Mouse (Mus musculus) midbrain, postnatal 0 days (tissue): ENCODE data around the gene Zcchc9. TPM values are rescaled to one million over a fixed set of nuclear protein-coding genes. Genes with fewer than 3 reads are reported as not detected.

ENCODE experiments used
- ATAC-seq: fragments of 200-750 bp; cut with Nextera tagmentation; 2 replicates; pipeline ENCODE4 v1.8.0; 2017; ENCODE audit warnings: moderate number of reproducible peaks, mild to moderate bottlenecking, moderate TSS enrichment, moderate library complexity; ENCODE audit not compliant: low FRiP score
- DNase-seq: peaks from one replicate; pipeline ENCODE4 v3.0.0-alpha.2; 2015; ENCODE audit warnings: low spot score
- H3K27ac ChIP-seq: fragments of 300-500 bp; sonication (generic); 2 replicates; pipeline ENCODE4 v1.5.1; 2014; ENCODE audit warnings: low read depth, mild to moderate bottlenecking, low read length, mixed read lengths
- H3K27me3 ChIP-seq: fragments of 300-500 bp; sonication (generic); 2 replicates; pipeline ENCODE4 v1.6.1; 2014; ENCODE audit warnings: low read length, control low read depth, mixed read lengths; ENCODE audit not compliant: insufficient read depth
- H3K36me3 ChIP-seq: fragments of 300-500 bp; sonication (generic); 2 replicates; pipeline ENCODE4 v1.6.1; 2014; ENCODE audit warnings: low read length, control low read depth, mixed read lengths; ENCODE audit not compliant: insufficient read depth
- H3K4me1 ChIP-seq: fragments of 300-500 bp; sonication (generic); 2 replicates; pipeline ENCODE4 v1.6.1; 2014; ENCODE audit warnings: mild to moderate bottlenecking, control low read depth, antibody characterized with exemption, low read length, mixed read lengths; ENCODE audit not compliant: insufficient read depth
- H3K4me2 ChIP-seq: fragments of 300-500 bp; sonication (generic); 2 replicates; pipeline ENCODE4 v1.6.1; 2014; ENCODE audit warnings: low read depth, mild to moderate bottlenecking, low read length, mixed read lengths; ENCODE audit not compliant: poor library complexity, severe bottlenecking
- H3K4me3 ChIP-seq: fragments of 300-500 bp; sonication (generic); 2 replicates; pipeline ENCODE4 v1.5.1; 2014; ENCODE audit warnings: low read depth, mild to moderate bottlenecking, low read length, moderate library complexity
- H3K9ac ChIP-seq: fragments of 300-500 bp; sonication (generic); replicated peaks from 2 replicates; pipeline ENCODE4 v1.6.1; 2014; ENCODE audit warnings: mild to moderate bottlenecking, low read length, moderate library complexity, mixed read lengths; ENCODE audit not compliant: poor library complexity, severe bottlenecking
- H3K9me3 ChIP-seq: fragments of 300-500 bp; sonication (generic); 2 replicates; pipeline ENCODE4 v1.6.1; 2016; ENCODE audit warnings: low read length, control low read depth
- CTCF ChIP-seq: IDR thresholded peaks from 2 replicates; pipeline ENCODE4 v1.5.1; 2016; ENCODE audit warnings: antibody characterized with exemption, mild to moderate bottlenecking
- WGBS: fragments of 180-500 bp; shearing (Covaris S2); extraction: QIAGEN DNeasy Blood & Tissue Kit; methylation state at CpG from one replicate; pipeline ENCODE4 v1.1.7; 2014; 5-methylcytosine and 5-hydroxymethylcytosine counted together
- polyA plus RNA-seq: library from polyadenylated mRNA; unstranded; fragments of >200 nt; fragmentation: Nextera tagmentation; extraction: Ambion mirVana; gene quantifications from 2 replicates; pipeline ENCODE4 v1.2.1, GENCODE M21; 2015
- total RNA-seq: library from RNA; depleted of rRNA; stranded (reverse); fragments of >200 nt; gene quantifications from 2 replicates; pipeline ENCODE4 v1.2.3, GENCODE M21; 2014; rRNA removed

The Zcchc9 gene
- 8.9 and 9.7 TPM in 2 replicates for total RNA-seq
- 13.3 and 13.7 TPM in 2 replicates for polyA plus RNA-seq

DNA sequence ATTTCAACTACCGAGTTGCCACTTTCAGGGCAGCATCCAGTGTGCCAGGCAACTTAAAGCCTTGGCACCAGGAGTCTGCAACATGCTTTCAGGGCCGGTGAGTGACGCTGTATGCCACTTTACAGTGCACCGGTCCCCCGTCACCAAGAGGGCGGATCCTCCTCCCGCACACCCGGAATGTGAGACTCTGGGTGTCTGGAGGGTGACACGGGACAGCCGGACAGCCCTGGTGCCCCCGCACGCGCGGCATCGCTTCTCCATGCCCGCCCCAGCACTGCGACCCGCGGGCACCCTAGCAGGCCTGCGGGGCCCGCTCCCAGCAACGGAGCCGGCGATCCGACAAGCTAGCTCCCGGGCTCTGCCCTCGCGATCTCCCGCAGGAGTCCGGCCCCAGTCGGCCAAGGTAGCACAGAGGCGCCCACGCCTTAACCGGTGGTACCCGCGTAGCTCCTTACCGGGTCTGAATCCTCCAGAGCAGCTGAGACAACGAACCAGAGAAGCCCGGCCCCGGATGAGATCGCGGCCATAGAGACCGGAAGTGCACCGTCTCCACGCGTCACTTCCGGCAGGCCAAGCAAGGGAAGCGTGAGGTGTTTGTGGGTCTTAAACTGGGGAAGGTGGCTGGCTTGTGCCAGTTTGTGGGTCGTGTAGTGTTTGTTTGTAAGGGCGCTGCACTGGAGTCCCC lies at the start of gene Zcchc9:
TSS of gene Zcchc9 (minus strand) at position 551 of the 685 bp plus-strand sequence.
- H3K27ac ChIP-seq: peak within 1 kb of the TSS; percentile 92
- under 1% methylated on average over 50 of the region's 50 CpGs for WGBS
- peak within 1 kb of the TSS; percentile 94 for H3K4me3 ChIP-seq
- TF ChIP-seq CTCF: peak; percentile 55
- H3K9me3 ChIP-seq: no peaks in the 10 kb centered on the region
- H3K36me3 ChIP-seq: peaks cover 3% of the 10 kb centered on the region
- no peaks in the 10 kb centered on the region for H3K4me1 ChIP-seq
- ATAC-seq (peak; percentile 99), DNase-seq (peak; percentile 95)
- H3K4me2 ChIP-seq: peak within 1 kb of the TSS; percentile 59
- no peaks in the 10 kb centered on the region for H3K27me3 ChIP-seq
- peak within 1 kb of the TSS; percentile 98 for H3K9ac ChIP-seq

DNA sequence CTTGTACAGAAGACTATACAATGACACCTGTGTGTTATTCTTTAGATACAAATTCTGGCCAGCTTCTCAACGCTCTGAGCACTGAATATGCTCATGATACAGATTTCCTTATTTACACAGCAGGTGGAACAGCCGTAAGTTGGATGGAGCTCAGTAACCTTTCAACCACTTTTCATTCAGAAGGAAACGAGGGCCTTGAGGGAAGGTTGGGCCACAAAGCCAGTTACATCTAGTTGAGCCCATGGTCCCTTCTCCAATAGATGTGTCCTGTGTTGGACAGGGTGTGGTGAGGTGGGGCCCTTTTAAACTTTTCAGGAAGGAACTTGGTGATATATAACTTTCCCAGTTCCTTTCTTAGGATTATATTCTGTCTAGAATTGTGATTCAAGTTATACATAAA lies 46.9 kb upstream of the Zcchc9 start:
- DNase-seq: no peak
- no peak for TF ChIP-seq CTCF
- 83% methylated on average over 3 of the region's 3 CpGs for WGBS
- H3K9me3 ChIP-seq: no peaks in the 10 kb centered on the region
- H3K4me3 ChIP-seq: no peak overlapping the region
- no peaks in the 10 kb centered on the region for H3K27me3 ChIP-seq
- no peak overlapping the region for H3K27ac ChIP-seq
- no peaks in the 10 kb centered on the region for H3K4me1 ChIP-seq
- no peak overlapping the region for H3K9ac ChIP-seq
- no peaks in the 10 kb centered on the region for H3K36me3 ChIP-seq
- no peak overlapping the region for H3K4me2 ChIP-seq
- ATAC-seq: no peak

DNA sequence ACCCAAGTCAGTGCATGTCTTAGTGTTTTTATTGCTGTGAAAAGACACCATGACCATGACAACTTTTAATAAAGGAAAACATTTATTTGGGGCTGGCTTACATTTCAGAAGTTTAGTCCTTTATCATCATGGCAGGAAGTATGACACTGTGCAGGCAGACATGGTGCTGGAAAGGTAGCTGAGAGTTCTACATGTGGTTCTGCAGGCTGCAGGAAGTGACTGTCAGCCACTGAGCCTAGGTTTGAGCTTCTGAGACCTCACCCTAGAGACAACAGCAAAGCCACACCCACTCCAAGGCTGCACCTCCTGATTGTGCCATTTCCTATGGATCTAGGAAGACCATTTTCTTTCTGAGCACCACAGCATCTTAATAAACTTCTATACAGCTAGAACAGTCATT lies 20.4 kb upstream of the Zcchc9 start:
- DNase-seq (no peak), ATAC-seq (no peak)
- Histone ChIP-seq H3K9me3 (no peaks in the 10 kb centered on the region; the same call in 1 of the 2 replicates), H3K4me2 (no peak overlapping the region), H3K27ac (no peak overlapping the region), H3K4me1 (no peaks in the 10 kb centered on the region), H3K9ac (no peak overlapping the region), H3K27me3 (no peaks in the 10 kb centered on the region), H3K4me3 (no peak overlapping the region), H3K36me3 (no peaks in the 10 kb centered on the region)
- no peak for TF ChIP-seq CTCF

DNA sequence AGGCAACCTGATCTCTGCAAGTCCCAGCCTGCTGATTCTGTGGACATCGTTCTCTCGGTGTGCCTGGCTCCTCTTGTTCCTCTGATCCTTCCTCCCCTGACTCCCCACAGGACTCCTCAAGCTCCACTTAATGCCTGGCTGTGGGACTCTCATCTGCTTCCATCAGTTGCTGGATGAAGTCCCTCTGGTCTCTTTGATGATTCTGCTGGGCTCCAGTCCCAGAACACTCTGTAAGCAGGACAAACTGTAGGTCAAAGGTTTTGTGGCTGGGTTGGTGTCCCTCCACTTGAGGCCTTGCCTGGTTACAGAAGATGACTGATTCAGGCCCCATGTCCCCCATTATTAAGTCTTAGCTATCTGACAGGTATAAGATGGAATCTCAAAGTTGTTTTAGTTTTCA lies 18.6 kb upstream of the Zcchc9 start:
- H3K27ac ChIP-seq: no peak overlapping the region
- no peaks in the 10 kb centered on the region for H3K27me3 ChIP-seq
- no peaks in the 10 kb centered on the region for H3K4me1 ChIP-seq
- DNase-seq: no peak
- WGBS: 97% methylated on average over 2 of the region's 2 CpGs
- no peak overlapping the region for H3K9ac ChIP-seq
- no peak overlapping the region for H3K4me2 ChIP-seq
- no peak for TF ChIP-seq CTCF
- no peaks in the 10 kb centered on the region; the same call in 1 of the 2 replicates for H3K9me3 ChIP-seq
- ATAC-seq: no peak
- no peak overlapping the region for H3K4me3 ChIP-seq
- no peaks in the 10 kb centered on the region for H3K36me3 ChIP-seq

DNA sequence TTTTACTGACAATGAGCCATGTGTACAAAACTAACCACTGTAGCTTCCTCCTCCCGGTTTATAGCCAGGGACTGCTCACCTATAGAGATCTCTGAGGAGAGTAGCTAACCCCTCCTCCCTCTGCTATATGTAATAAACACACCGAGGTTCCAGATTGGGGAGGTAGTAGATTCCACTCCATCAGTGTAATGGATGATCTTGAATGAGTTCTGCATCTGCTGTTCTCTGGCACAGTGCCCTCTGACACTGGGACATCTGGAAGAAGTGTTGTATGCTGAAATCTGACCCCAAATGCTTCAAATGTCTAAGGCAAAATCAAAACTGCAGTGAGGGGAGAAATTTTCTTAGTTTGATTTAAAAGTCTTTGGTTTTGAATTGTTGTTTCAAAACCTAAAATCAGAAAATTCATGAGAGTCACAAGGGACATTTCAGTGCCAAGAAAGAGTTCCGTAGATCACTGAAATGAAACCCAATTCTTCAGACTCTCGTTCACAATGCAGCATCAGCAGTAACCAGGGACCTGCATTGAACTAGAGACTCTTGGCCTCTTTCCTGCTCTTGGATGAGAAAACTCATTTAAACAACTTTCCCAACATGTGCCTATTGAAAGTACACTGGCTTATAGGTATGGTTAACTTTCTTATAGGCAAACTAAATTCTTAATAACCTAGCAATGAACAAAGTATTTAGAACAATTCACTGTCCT lies 17.5 kb upstream of the Zcchc9 start:
- Histone ChIP-seq H3K27ac (no peak overlapping the region), H3K9ac (no peak overlapping the region), H3K4me2 (no peak overlapping the region), H3K4me3 (no peak overlapping the region), H3K9me3 (no peaks in the 10 kb centered on the region; the same call in 1 of the 2 replicates), H3K4me1 (no peaks in the 10 kb centered on the region), H3K36me3 (no peaks in the 10 kb centered on the region), H3K27me3 (no peaks in the 10 kb centered on the region)
- DNase-seq: peak; percentile 28
- WGBS: 70% methylated on average over 4 of the region's 4 CpGs
- ATAC-seq: no peak
- no peak for TF ChIP-seq CTCF

DNA sequence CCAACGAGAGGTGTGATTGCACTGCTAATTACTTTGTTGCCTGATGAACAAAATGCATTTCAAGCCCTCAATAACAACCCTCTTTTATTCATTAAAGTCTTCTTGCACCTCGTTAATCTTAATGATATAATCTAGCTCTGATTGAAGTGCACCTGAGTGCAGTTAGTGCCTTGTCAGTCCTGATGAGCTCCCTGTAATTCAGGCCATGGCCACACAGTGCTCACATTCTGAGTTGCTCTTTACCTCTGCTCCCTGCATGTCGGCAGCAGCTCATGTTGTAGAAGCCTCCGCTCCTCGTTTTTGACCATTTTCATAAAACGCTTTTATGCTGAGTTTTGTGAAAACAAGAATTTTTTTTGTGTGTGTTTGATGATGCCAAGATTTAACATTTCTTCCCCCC lies 16.2 kb upstream of the Zcchc9 start:
- no peak overlapping the region for H3K27ac ChIP-seq
- no peak overlapping the region for H3K4me3 ChIP-seq
- DNase-seq (peak; percentile 9), ATAC-seq (no peak)
- H3K36me3 ChIP-seq: no peaks in the 10 kb centered on the region
- H3K9ac ChIP-seq: no peak overlapping the region
- no peaks in the 10 kb centered on the region for H3K27me3 ChIP-seq
- H3K9me3 ChIP-seq: no peaks in the 10 kb centered on the region; the same call in 1 of the 2 replicates
- no peak for TF ChIP-seq CTCF
- no peaks in the 10 kb centered on the region for H3K4me1 ChIP-seq
- no peak overlapping the region for H3K4me2 ChIP-seq
- 75% methylated on average over 6 of the region's 6 CpGs for WGBS
